Comparison of ENCODE assay signal across 22 mouse cellular contexts in the genomic region with DNA sequence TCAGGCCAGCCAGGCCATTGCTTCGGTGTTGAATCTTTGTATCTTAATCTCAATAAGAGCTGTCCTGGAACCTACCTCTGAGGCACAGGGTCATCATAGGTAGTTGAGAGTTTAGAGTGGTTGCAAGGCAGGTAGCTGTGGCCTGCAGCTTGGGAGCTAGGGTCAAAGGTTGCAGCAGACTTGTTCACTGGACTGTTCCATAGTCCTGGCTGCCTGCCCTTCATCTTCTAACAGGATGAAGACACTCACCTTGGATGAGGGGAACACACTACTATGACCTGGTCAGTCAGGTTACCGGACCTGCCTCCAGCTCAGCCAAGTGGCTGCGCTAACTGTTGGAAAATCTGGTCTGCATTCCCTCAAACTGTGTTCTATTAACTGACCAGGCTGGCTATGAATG. TPM values are rescaled to one million over a fixed set of nuclear protein-coding genes. Genes with fewer than 3 reads are reported as not detected.
DNase-seq lines count a peak whose midpoint lies in the region; ATAC-seq and TF ChIP-seq lines count a peak whose summit lies in the region.
"Had no signal": no experiment of that assay in that cellular context is flagged by ENCODE, and none has a peak within 500 bp of the region (broad histone marks: within the 10 kb centered on the region; RNA-seq: fewer than 3 reads in every experiment).

No protein-coding gene starts in this region.

- H3K9ac ChIP-seq in kidney, embryonic 14.5 days (ENCODE audit: low read depth, low read length): no peak overlapping the region
- H3K9ac ChIP-seq in midbrain, postnatal 0 days (replicated peaks; ENCODE audit: low read length, poor library complexity, severe bottlenecking): no peak overlapping the region
- H3K9ac ChIP-seq: forebrain, embryonic 13.5 days; heart, embryonic 13.5 days; hindbrain, embryonic 13.5 days; limb, embryonic 12.5 days; neural tube, embryonic 15.5 days had no signal

- WGBS in kidney, embryonic 14.5 days: 96% methylated on average over 3 of the region's 3 CpGs
- WGBS in midbrain, embryonic 10.5 days: 98% methylated on average over 3 of the region's 3 CpGs
- WGBS in midbrain, postnatal 0 days: 99% methylated on average over 3 of the region's 3 CpGs

- no peak overlapping the region for H3K4me3 ChIP-seq in kidney, embryonic 14.5 days (ENCODE audit: low read length)
- H3K4me3 ChIP-seq in midbrain, embryonic 10.5 days: no peak overlapping the region
- H3K4me3 ChIP-seq in midbrain, postnatal 0 days (ENCODE audit: low read depth, low read length): no peak overlapping the region
- H3K4me3 ChIP-seq: forebrain, embryonic 13.5 days; heart, adult 2 months; heart, embryonic 13.5 days; hindbrain, embryonic 13.5 days; limb, embryonic 12.5 days; neural tube, embryonic 15.5 days had no signal

- no peaks in the 10 kb centered on the region for H3K36me3 ChIP-seq in kidney, embryonic 14.5 days (ENCODE audit: control insufficient read depth, insufficient read depth, low read length)
- peaks cover 3% of the 10 kb centered on the region for H3K36me3 ChIP-seq in midbrain, embryonic 10.5 days
- 0 out of 2 replicates have a peak, but pooled peaks cover 5% of the 10 kb centered on the region for H3K36me3 ChIP-seq in midbrain, postnatal 0 days (ENCODE audit: insufficient read depth, low read length)
- H3K36me3 ChIP-seq: heart, embryonic 13.5 days; limb, embryonic 12.5 days; neural tube, embryonic 15.5 days had no signal

- ATAC-seq in kidney, embryonic 14.5 days (ENCODE audit: low FRiP score, low TSS enrichment): no peak
- no peak for ATAC-seq in midbrain, postnatal 0 days (ENCODE audit: low FRiP score)
- ATAC-seq: forebrain, embryonic 13.5 days; lung, postnatal 0 days had no signal

- H3K4me1 ChIP-seq in kidney, embryonic 14.5 days (ENCODE audit: control insufficient read depth, insufficient read depth, low read length): peaks cover 50% of the 10 kb centered on the region
- H3K4me1 ChIP-seq in midbrain, embryonic 10.5 days: peaks cover 96% of the 10 kb centered on the region
- H3K4me1 ChIP-seq in midbrain, postnatal 0 days (ENCODE audit: insufficient read depth, low read length): peaks cover 10% of the 10 kb centered on the region

- no peak overlapping the region for H3K4me2 ChIP-seq in kidney, embryonic 14.5 days (replicated peaks; ENCODE audit: low read depth, low read length)
- no peak overlapping the region for H3K4me2 ChIP-seq in midbrain, postnatal 0 days (ENCODE audit: low read depth, low read length, poor library complexity, severe bottlenecking)
- H3K4me2 ChIP-seq: forebrain, embryonic 13.5 days; heart, embryonic 13.5 days; hindbrain, embryonic 13.5 days; limb, embryonic 12.5 days; midbrain, embryonic 11.5 days; neural tube, embryonic 15.5 days had no signal

- DNase-seq in cerebellum, adult 9-11 months: peak; percentile 27
- no peak for DNase-seq in cerebellum, postnatal 36 days
- peak; percentile 79 for DNase-seq in kidney, adult 11 months
- DNase-seq in midbrain, embryonic 10.5 days (ENCODE audit: low spot score): no peak
- DNase-seq in midbrain, postnatal 0 days (ENCODE audit: low spot score): no peak
- no peak for DNase-seq in adrenal gland, adult 8-10 months
- DNase-seq: adrenal gland, postnatal 14 days; cerebellum, adult 9-10 months; gastrocnemius, postnatal 14 days; heart, adult 2 months; heart, postnatal 14 days; thymus, adult 2 months had no signal

- H3K9me3 ChIP-seq in kidney, embryonic 14.5 days (ENCODE audit: control insufficient read depth, low read length): no peaks in the 10 kb centered on the region
- H3K9me3 ChIP-seq in midbrain, embryonic 10.5 days (replicated peaks): no peaks in the 10 kb centered on the region
- H3K9me3 ChIP-seq in midbrain, postnatal 0 days (ENCODE audit: low read length): no peaks in the 10 kb centered on the region
- H3K9me3 ChIP-seq: forebrain, embryonic 13.5 days; heart, embryonic 13.5 days; hindbrain, embryonic 13.5 days; limb, embryonic 12.5 days; neural tube, embryonic 15.5 days had no signal

- no peaks in the 10 kb centered on the region for H3K27me3 ChIP-seq in kidney, embryonic 14.5 days (ENCODE audit: control insufficient read depth, insufficient read depth, low read length)
- H3K27me3 ChIP-seq in midbrain, embryonic 10.5 days (ENCODE audit: low read depth, poor library complexity, severe bottlenecking): no peaks in the 10 kb centered on the region
- H3K27me3 ChIP-seq in midbrain, postnatal 0 days (ENCODE audit: insufficient read depth, low read length): no peaks in the 10 kb centered on the region
- H3K27me3 ChIP-seq: forebrain, embryonic 13.5 days; heart, embryonic 13.5 days; hindbrain, embryonic 13.5 days; limb, embryonic 12.5 days; neural tube, embryonic 15.5 days had no signal

- no peak overlapping the region for H3K27ac ChIP-seq in kidney, embryonic 14.5 days (ENCODE audit: low read depth, low read length)
- peak overlapping the region; percentile 96 for H3K27ac ChIP-seq in midbrain, embryonic 10.5 days (replicated peaks)
- H3K27ac ChIP-seq in midbrain, postnatal 0 days (ENCODE audit: low read depth, low read length): no peak overlapping the region
- H3K27ac ChIP-seq: forebrain, embryonic 13.5 days; heart, adult 2 months; heart, embryonic 13.5 days; kidney, postnatal 0 days; limb, embryonic 12.5 days; stomach, postnatal 0 days had no signal

- no peak for TF ChIP-seq CTCF in midbrain, postnatal 0 days (IDR thresholded peaks at IDR 0.05)

RNA-seq across cellular contexts. Expression of gene Txnrd2, which starts 35.1 kb away (rescaled TPM):
- 21.9 and 23.6 TPM in 2 replicates for polyA plus RNA-seq in kidney, embryonic 14.5 days (2014; fragmentation: Nextera tagmentation; extraction: Ambion mirVana)
- polyA plus RNA-seq in midbrain, embryonic 10.5 days (2016; fragmentation: Nextera tagmentation; extraction: Ambion mirVana): 30.6 and 30.7 TPM in 2 replicates
- total RNA-seq in midbrain, postnatal 0 days (2014; rRNA removed): 13.3 and 22.9 TPM in 2 replicates
- polyA plus RNA-seq in midbrain, postnatal 0 days (2015; fragmentation: Nextera tagmentation; extraction: Ambion mirVana): 38.3 and 42.6 TPM in 2 replicates
- total RNA-seq in adrenal gland, adult 8-10 months (2022): 100 to 1,000 TPM in 2 of 4 experiments, 10 to 100 TPM in 2; 79.2 to 123 (median 103) TPM

RNA-seq across cellular contexts. Expression of gene Comt, which starts 35.5 kb away (rescaled TPM):
- 78.7 and 89.0 TPM in 2 replicates for polyA plus RNA-seq in kidney, embryonic 14.5 days (2014; fragmentation: Nextera tagmentation; extraction: Ambion mirVana)
- polyA plus RNA-seq in midbrain, embryonic 10.5 days (2016; fragmentation: Nextera tagmentation; extraction: Ambion mirVana): 62.0 and 66.0 TPM in 2 replicates
- 62.3 and 74.6 TPM in 2 replicates for total RNA-seq in midbrain, postnatal 0 days (2014; rRNA removed)
- polyA plus RNA-seq in midbrain, postnatal 0 days (2015; fragmentation: Nextera tagmentation; extraction: Ambion mirVana): 95.0 and 103 TPM in 2 replicates
- 100 to 1,000 TPM; 147 to 201 (median 185) TPM for total RNA-seq in adrenal gland, adult 8-10 months (2022)

RNA-seq across cellular contexts. Expression of gene Arvcf, which starts 43.1 kb away (rescaled TPM):
- 16.3 and 27.0 TPM in 2 replicates for polyA plus RNA-seq in kidney, embryonic 14.5 days (2014; fragmentation: Nextera tagmentation; extraction: Ambion mirVana)
- 110 and 133 TPM in 2 replicates for polyA plus RNA-seq in midbrain, embryonic 10.5 days (2016; fragmentation: Nextera tagmentation; extraction: Ambion mirVana)
- total RNA-seq in midbrain, postnatal 0 days (2014; rRNA removed): 161 and 219 TPM in 2 replicates
- 54.5 and 60.6 TPM in 2 replicates for polyA plus RNA-seq in midbrain, postnatal 0 days (2015; fragmentation: Nextera tagmentation; extraction: Ambion mirVana)
- 10 to 100 TPM; 25.5 to 67.0 (median 52.7) TPM for total RNA-seq in adrenal gland, adult 8-10 months (2022)

RNA-seq across cellular contexts. Expression of gene Tango2, which starts 43.2 kb away (rescaled TPM):
- polyA plus RNA-seq in kidney, embryonic 14.5 days (2014; fragmentation: Nextera tagmentation; extraction: Ambion mirVana): 19.8 and 20.0 TPM in 2 replicates
- 40.1 and 45.2 TPM in 2 replicates for polyA plus RNA-seq in midbrain, embryonic 10.5 days (2016; fragmentation: Nextera tagmentation; extraction: Ambion mirVana)
- total RNA-seq in midbrain, postnatal 0 days (2014; rRNA removed): 40.3 and 44.1 TPM in 2 replicates
- polyA plus RNA-seq in midbrain, postnatal 0 days (2015; fragmentation: Nextera tagmentation; extraction: Ambion mirVana): 88.0 and 94.8 TPM in 2 replicates
- 10 to 100 TPM; 45.4 to 68.0 (median 52.7) TPM for total RNA-seq in adrenal gland, adult 8-10 months (2022)

Comparison
In these comparisons a context has a peak if more than half of its experiments do, and no peak if none do; other contexts are left out.
1. DNase-seq: peak in cerebellum, adult 9-11 months (single experiment) and kidney, adult 11 months (single experiment); none in cerebellum, postnatal 36 days (0 of 2), midbrain, embryonic 10.5 days (single experiment), midbrain, postnatal 0 days (single experiment) and adrenal gland, adult 8-10 months (single experiment).